Mouse (Mus musculus) embryonic facial prominence, embryonic 15.5 days (tissue): ENCODE measurements around the gene Olfr1367. TPM values are rescaled to one million over a fixed set of nuclear protein-coding genes. Genes with fewer than 3 reads are reported as not detected.
"Not testable (repeated sequence)": the region's sequence is repeated elsewhere in the genome, so short reads cannot be mapped to it uniquely, and the experiment has no call there.

Source experiments
- ATAC-seq: fragments of 200-750 bp; cut with Nextera tagmentation; 2 replicates; pipeline ENCODE4 v1.8.0; 2017; ENCODE audit warnings: low read depth, moderate TSS enrichment; ENCODE audit not compliant: insufficient number of reproducible peaks, low FRiP score, low TSS enrichment
- H3K27ac ChIP-seq: fragments of 300-500 bp; sonication (generic); replicated peaks from 2 replicates; pipeline ENCODE4 v1.5.1; 2015; ENCODE audit warnings: mild to moderate bottlenecking, inconsistent platforms
- H3K27me3 ChIP-seq: fragments of 300-500 bp; sonication (generic); 2 replicates; pipeline ENCODE4 v1.6.1; 2015; ENCODE audit warnings: inconsistent platforms
- H3K36me3 ChIP-seq: fragments of 300-500 bp; sonication (generic); 2 replicates; pipeline ENCODE4 v1.6.1; 2015; ENCODE audit warnings: mild to moderate bottlenecking, inconsistent platforms
- H3K4me1 ChIP-seq: fragments of 300-500 bp; sonication (generic); 2 replicates; pipeline ENCODE4 v1.6.1; 2015; ENCODE audit warnings: inconsistent platforms
- H3K4me2 ChIP-seq: fragments of 300-500 bp; sonication (generic); replicated peaks from 2 replicates; pipeline ENCODE4 v1.6.1; 2015; ENCODE audit warnings: mild to moderate bottlenecking, inconsistent platforms
- H3K4me3 ChIP-seq: fragments of 300-500 bp; sonication (generic); replicated peaks from 2 replicates; pipeline ENCODE4 v1.5.1; 2015; ENCODE audit warnings: mild to moderate bottlenecking, inconsistent platforms
- H3K9ac ChIP-seq: fragments of 300-500 bp; sonication (generic); 2 replicates; pipeline ENCODE4 v1.6.1; 2015; ENCODE audit warnings: inconsistent platforms
- H3K9me3 ChIP-seq: fragments of 300-500 bp; sonication (generic); replicated peaks from 2 replicates; pipeline ENCODE4 v1.6.1; 2016; ENCODE audit warnings: inconsistent platforms
- WGBS: fragments of 180-500 bp; shearing (Covaris S2); methylation state at CpG from one replicate; pipeline ENCODE4 v1.1.7; 2015; 5-methylcytosine and 5-hydroxymethylcytosine counted together
- microRNA-seq: library from miRNA; unstranded; fragments of <30 nt; microRNA quantifications from one replicate; pipeline ENCODE4, GENCODE M21; 2016; ENCODE audit warnings: borderline number of aligned reads
- polyA plus RNA-seq: library from polyadenylated mRNA; unstranded; fragments of >200 nt; fragmentation: Nextera tagmentation; extraction: Ambion mirVana; gene quantifications from 2 replicates; pipeline ENCODE4 v1.2.1, GENCODE M21; 2015

Olfr1367 gene
- polyA plus RNA-seq, 1 experiment from 2014 or later, result not detected

DNA sequence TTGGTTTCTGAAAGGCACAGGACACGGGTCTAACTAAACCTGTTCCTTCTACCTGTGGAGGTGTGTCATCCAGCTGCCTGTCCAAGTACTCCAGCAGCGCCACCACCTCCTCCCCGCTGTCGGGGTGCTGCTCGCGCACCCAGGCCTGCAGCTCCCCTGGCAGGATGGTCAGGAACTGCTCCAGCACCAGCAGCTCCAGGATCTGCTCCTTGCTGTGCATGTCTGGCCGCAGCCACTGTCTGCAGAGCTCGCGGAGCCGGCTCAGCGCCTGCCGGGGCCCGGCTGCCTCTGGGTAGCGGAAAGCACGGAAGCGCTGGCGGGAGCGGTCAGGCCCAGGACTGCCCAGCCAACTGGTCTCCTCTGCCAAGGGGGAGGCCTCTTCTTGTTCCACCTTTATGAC is 49.3 kb downstream of the Olfr1367 start:
- 90% methylated on average over 18 of the region's 18 CpGs for WGBS
- H3K9me3 ChIP-seq, H3K9ac ChIP-seq, H3K4me1 ChIP-seq, H3K4me3 ChIP-seq, H3K27me3 ChIP-seq, ATAC-seq, H3K27ac ChIP-seq, H3K4me2 ChIP-seq: not testable (repeated sequence)
- peaks cover 65% of the 10 kb centered on the region for H3K36me3 ChIP-seq

DNA sequence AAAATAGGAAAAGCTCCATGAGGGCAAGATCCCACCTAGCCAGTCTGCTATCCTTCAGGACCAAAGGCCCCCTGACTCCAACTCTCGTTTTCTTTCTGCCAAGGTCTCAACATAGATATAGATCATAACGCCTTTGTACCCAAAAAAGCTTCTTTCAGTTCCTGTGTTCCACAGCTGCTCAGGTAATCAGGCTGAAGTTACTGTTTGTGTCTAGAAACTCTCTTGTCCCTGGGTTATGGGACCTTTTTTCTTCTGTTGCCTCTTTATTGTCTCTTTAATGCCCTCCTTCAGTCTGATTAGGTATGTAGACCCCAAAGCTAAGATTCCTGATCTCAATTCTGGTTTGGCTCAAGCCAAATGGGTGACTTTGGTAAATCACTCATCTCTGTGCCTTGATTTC is 50.8 kb downstream of the Olfr1367 start:
- Histone ChIP-seq H3K4me2 (no peak overlapping the region), H3K27ac (no peak overlapping the region), H3K9ac (no peak overlapping the region), H3K4me1 (peaks cover 9% of the 10 kb centered on the region), H3K4me3 (no peak overlapping the region), H3K36me3 (peaks cover 51% of the 10 kb centered on the region), H3K9me3 (no peaks in the 10 kb centered on the region), H3K27me3 (no peaks in the 10 kb centered on the region)
- ATAC-seq, result no peak
- WGBS, result 80% methylated on average over 2 of the region's 2 CpGs

Small RNAs within 50 kb of the gene (microRNA-seq; reads per million reads assigned to microRNA genes)
- not detected for gene Mir6942

Other genes starting within 250 kb of the Olfr1367 start
- 0.04 TPM in 1 of 2 replicates, not detected in the other for gene Olfr1369-ps1, start 235.4 kb upstream of the Olfr1367 start, polyA plus RNA-seq
- not detected in 2 replicates for gene Olfr263, start 217.3 kb upstream of the Olfr1367 start, polyA plus RNA-seq
- not detected in 2 replicates for gene Olfr1368, start 201.0 kb upstream of the Olfr1367 start, polyA plus RNA-seq
- 122 and 125 TPM in 2 replicates for gene Trim27, start 167.5 kb upstream of the Olfr1367 start, polyA plus RNA-seq
- gene Gpx5, start 54.2 kb upstream of the Olfr1367 start, polyA plus RNA-seq, result not detected in 2 replicates
- gene Gpx6, start 34.8 kb upstream of the Olfr1367 start, polyA plus RNA-seq, result not detected in 2 replicates
- gene Zscan12, start 15.9 kb downstream of the Olfr1367 start, polyA plus RNA-seq, result 10.9 and 11.3 TPM in 2 replicates
- gene Zkscan3, start 55.8 kb downstream of the Olfr1367 start, polyA plus RNA-seq, result 83.5 and 86.6 TPM in 2 replicates
- 3.0 and 3.4 TPM in 2 replicates for gene Pgbd1, start 94.1 kb downstream of the Olfr1367 start, polyA plus RNA-seq
- gene Zscan26, start 106.8 kb downstream of the Olfr1367 start, polyA plus RNA-seq, result 27.5 and 33.6 TPM in 2 replicates
- 2.1 and 2.3 TPM in 2 replicates for gene Nkapl, start 121.6 kb downstream of the Olfr1367 start, polyA plus RNA-seq
- 3.7 and 4.3 TPM in 2 replicates for gene Zkscan4, start 132.0 kb downstream of the Olfr1367 start, polyA plus RNA-seq
- gene Gm10065, start 132.5 kb downstream of the Olfr1367 start, polyA plus RNA-seq, result 1.8 TPM in 1 of 2 replicates, not detected in the other
- 0.37 and 1.6 TPM in 2 replicates for gene AK157302, start 148.3 kb downstream of the Olfr1367 start, polyA plus RNA-seq
- gene Gm11273, start 154.5 kb downstream of the Olfr1367 start, polyA plus RNA-seq, result 5.6 and 18.4 TPM in 2 replicates
- gene Zkscan8, start 184.2 kb downstream of the Olfr1367 start, polyA plus RNA-seq, result 5.6 and 6.6 TPM in 2 replicates
- 0.17 and 0.22 TPM in 2 replicates for gene Olfr1366, start 195.9 kb downstream of the Olfr1367 start, polyA plus RNA-seq
- 0.07 and 0.19 TPM in 2 replicates for gene Olfr1535, start 213.0 kb downstream of the Olfr1367 start, polyA plus RNA-seq
- 0.11 TPM in 1 of 2 replicates, not detected in the other for gene Olfr1364, start 234.8 kb downstream of the Olfr1367 start, polyA plus RNA-seq